Mouse (Mus musculus): Measurements from ENCODE around the gene Kpna1. TPM values are rescaled to one million over a fixed set of nuclear protein-coding genes. Genes with fewer than 3 reads are reported as not detected.
"Not testable (repeated sequence)": the region's sequence is repeated elsewhere in the genome, so short reads cannot be mapped to it uniquely, and the experiment has no call there.

Gene Kpna1
- polyA plus RNA-seq, 1 experiment from 2014 or later, result 33.3 TPM

- ATAC-seq (ENCODE audit: insufficient read depth, low FRiP score, low read depth); H3K27ac ChIP-seq; H3K36me3 ChIP-seq; H3K27me3 ChIP-seq (replicated peaks); H3K4me2 ChIP-seq; H3K4me1 ChIP-seq; H3K9me3 ChIP-seq; H3K4me3 ChIP-seq (replicated peaks); H3K9ac ChIP-seq: not testable (repeated sequence)
- 92% methylated on average over 4 of the region's 4 CpGs for WGBS
Measured at GRCm38 (mm10) chr16:35998852-35999251, 20.3 kb downstream of the Kpna1 start.

- 88% methylated on average over 3 of the region's 3 CpGs for WGBS
- Histone ChIP-seq H3K4me3 (replicated peaks) (no peak overlapping the region), H3K9ac (no peak overlapping the region), H3K27me3 (replicated peaks) (no peaks in the 10 kb centered on the region), H3K4me1 (no peaks in the 10 kb centered on the region), H3K9me3 (no peaks in the 10 kb centered on the region), H3K4me2 (no peak overlapping the region), H3K27ac (no peak overlapping the region), H3K36me3 (peaks cover 11% of the 10 kb centered on the region; the same call in 1 of the 2 replicates)
- ATAC-seq (ENCODE audit: insufficient read depth, low FRiP score, low read depth), result no peak
Measured at GRCm38 (mm10) chr16:36008396-36008795, 29.8 kb downstream of the Kpna1 start.

GRCm38 (mm10) chr16:36016335-36016734 lies 37.8 kb downstream of the Kpna1 start:
- Histone ChIP-seq H3K9ac (no peak overlapping the region), H3K36me3 (peaks cover 11% of the 10 kb centered on the region; the same call in 1 of the 2 replicates), H3K9me3 (no peaks in the 10 kb centered on the region), H3K4me1 (no peaks in the 10 kb centered on the region), H3K4me2 (no peak overlapping the region), H3K4me3 (replicated peaks) (no peak overlapping the region), H3K27me3 (replicated peaks) (no peaks in the 10 kb centered on the region), H3K27ac (no peak overlapping the region)
- 97% methylated on average over 1 of the region's 1 CpGs for WGBS
- ATAC-seq (ENCODE audit: insufficient read depth, low FRiP score, low read depth), result no peak

GRCm38 (mm10) chr16:36028120-36028519 lies 49.6 kb downstream of the Kpna1 start:
- not testable (repeated sequence) for H3K4me1 ChIP-seq; H3K9me3 ChIP-seq; ATAC-seq (ENCODE audit: insufficient read depth, low FRiP score, low read depth); H3K27ac ChIP-seq; H3K36me3 ChIP-seq; H3K4me2 ChIP-seq; H3K9ac ChIP-seq; H3K27me3 ChIP-seq (replicated peaks); H3K4me3 ChIP-seq (replicated peaks)
- 85% methylated on average over 1 of the region's 2 CpGs for WGBS

- 2% methylated on average over 39 of the region's 39 CpGs for WGBS
- Histone ChIP-seq H3K4me2 (peak within 1 kb of the TSS; percentile 80), H3K4me3 (replicated peaks) (peak within 1 kb of the TSS; percentile 54), H3K36me3 (peaks cover 15% of the 10 kb centered on the region), H3K9ac (peak within 1 kb of the TSS; percentile 44; the same call in 1 of the 2 replicates), H3K4me1 (peaks cover 8% of the 10 kb centered on the region), H3K27ac (peak within 1 kb of the TSS; percentile 77), H3K9me3 (no peaks in the 10 kb centered on the region), H3K27me3 (replicated peaks) (no peaks in the 10 kb centered on the region)
- peak; percentile 97 for ATAC-seq (ENCODE audit: insufficient read depth, low FRiP score, low read depth)
Measured at GRCm38 (mm10) chr16:36040640-36041624, 62.4 kb downstream of the Kpna1 start, which contains the start of gene Wdr5b. Gene Wdr5b (plus strand): TSS chr16:36041190.

GRCm38 (mm10) chr16:36041625-36042020 lies 63.1 kb downstream of the Kpna1 start:
- Histone ChIP-seq H3K4me3 (replicated peaks) (peak overlapping the region; percentile 54), H3K4me1 (peaks cover 8% of the 10 kb centered on the region), H3K9ac (peak overlapping the region; percentile 44; the same call in 1 of the 2 replicates), H3K27ac (peak overlapping the region; percentile 67), H3K27me3 (replicated peaks) (no peaks in the 10 kb centered on the region), H3K4me2 (peak overlapping the region; percentile 80), H3K9me3 (no peaks in the 10 kb centered on the region), H3K36me3 (peaks cover 19% of the 10 kb centered on the region)
- no peak for ATAC-seq (ENCODE audit: insufficient read depth, low FRiP score, low read depth)
- WGBS, result 22% methylated on average over 11 of the region's 11 CpGs

- H3K4me3 ChIP-seq (replicated peaks), result no peak overlapping the region
- H3K9ac ChIP-seq, result no peak overlapping the region
- no peaks in the 10 kb centered on the region for H3K27me3 ChIP-seq (replicated peaks)
- H3K4me2 ChIP-seq, result no peak overlapping the region
- H3K9me3 ChIP-seq, result no peaks in the 10 kb centered on the region
- ATAC-seq (ENCODE audit: insufficient read depth, low FRiP score, low read depth), result no peak
- peaks cover 28% of the 10 kb centered on the region for H3K36me3 ChIP-seq
- H3K27ac ChIP-seq, result no peak overlapping the region
- WGBS, result 90% methylated on average over 10 of the region's 10 CpGs
- H3K4me1 ChIP-seq, result peaks cover 8% of the 10 kb centered on the region
Measured at GRCm38 (mm10) chr16:36043073-36043472, 64.5 kb downstream of the Kpna1 start.

- ATAC-seq (ENCODE audit: insufficient read depth, low FRiP score, low read depth), result no peak
- WGBS, result 89% methylated on average over 4 of the region's 4 CpGs
- H3K9ac ChIP-seq, result no peak overlapping the region
- no peak overlapping the region for H3K4me2 ChIP-seq
- H3K36me3 ChIP-seq, result peaks cover 37% of the 10 kb centered on the region
- H3K4me3 ChIP-seq (replicated peaks), result no peak overlapping the region
- H3K27ac ChIP-seq, result no peak overlapping the region
- H3K27me3 ChIP-seq (replicated peaks), result no peaks in the 10 kb centered on the region
- no peaks in the 10 kb centered on the region for H3K9me3 ChIP-seq
- H3K4me1 ChIP-seq, result peaks cover 8% of the 10 kb centered on the region
Measured at GRCm38 (mm10) chr16:36043964-36044363, 65.4 kb downstream of the Kpna1 start.

GRCm38 (mm10) chr16:36047538-36047937 lies 69.0 kb downstream of the Kpna1 start:
- Histone ChIP-seq H3K36me3 (peaks cover 49% of the 10 kb centered on the region), H3K9ac (no peak overlapping the region), H3K4me3 (replicated peaks) (no peak overlapping the region), H3K4me1 (0 out of 2 replicates have a peak, but pooled peaks cover under 1% of the 10 kb centered on the region), H3K27ac (no peak overlapping the region), H3K9me3 (no peaks in the 10 kb centered on the region), H3K4me2 (no peak overlapping the region), H3K27me3 (replicated peaks) (no peaks in the 10 kb centered on the region)
- no peak for ATAC-seq (ENCODE audit: insufficient read depth, low FRiP score, low read depth)
- 90% methylated on average over 4 of the region's 4 CpGs for WGBS

- Histone ChIP-seq H3K27ac (no peak overlapping the region), H3K27me3 (replicated peaks) (no peaks in the 10 kb centered on the region), H3K36me3 (peaks cover 33% of the 10 kb centered on the region), H3K4me3 (replicated peaks) (no peak overlapping the region), H3K4me2 (no peak overlapping the region), H3K9me3 (no peaks in the 10 kb centered on the region), H3K9ac (no peak overlapping the region), H3K4me1 (no peaks in the 10 kb centered on the region)
- no peak for ATAC-seq (ENCODE audit: insufficient read depth, low FRiP score, low read depth)
- WGBS, result 88% methylated on average over 6 of the region's 6 CpGs
Measured at GRCm38 (mm10) chr16:36051491-36051890, 72.9 kb downstream of the Kpna1 start.

- WGBS, result 75% methylated on average over 6 of the region's 6 CpGs
- H3K27me3 ChIP-seq (replicated peaks), result no peaks in the 10 kb centered on the region
- H3K9me3 ChIP-seq, result no peaks in the 10 kb centered on the region
- ATAC-seq (ENCODE audit: insufficient read depth, low FRiP score, low read depth), result no peak
- no peak overlapping the region for H3K4me2 ChIP-seq
- no peak overlapping the region for H3K9ac ChIP-seq
- peaks cover 18% of the 10 kb centered on the region for H3K36me3 ChIP-seq
- no peak overlapping the region for H3K27ac ChIP-seq
- H3K4me1 ChIP-seq, result no peaks in the 10 kb centered on the region
- H3K4me3 ChIP-seq (replicated peaks), result no peak overlapping the region
Measured at GRCm38 (mm10) chr16:36053524-36054275, 75.2 kb downstream of the Kpna1 start.

- Histone ChIP-seq H3K36me3 (peaks cover 6% of the 10 kb centered on the region; the same call in 1 of the 2 replicates), H3K27ac (no peak overlapping the region), H3K4me2 (no peak overlapping the region), H3K9me3 (no peaks in the 10 kb centered on the region), H3K4me1 (no peaks in the 10 kb centered on the region), H3K27me3 (replicated peaks) (no peaks in the 10 kb centered on the region), H3K9ac (no peak overlapping the region), H3K4me3 (replicated peaks) (no peak overlapping the region)
- 90% methylated on average over 8 of the region's 8 CpGs for WGBS
- no peak for ATAC-seq (ENCODE audit: insufficient read depth, low FRiP score, low read depth)
Measured at GRCm38 (mm10) chr16:36054920-36055319, 76.4 kb downstream of the Kpna1 start.

Data from stomach, embryonic 15.5 days (tissue).